Mouse (Mus musculus): ENCODE data around the gene Ccdc121.
"Not testable (repeated sequence)": the region's sequence is repeated elsewhere in the genome, so short reads cannot be mapped to it uniquely, and the experiment has no call there.

Gene Ccdc121

GRCm38 (mm10) chr1:181510855-181511254 lies 396 bp downstream of the Ccdc121 start:
- not testable (repeated sequence) for DNase-seq

GRCm38 (mm10) chr1:181505367-181505766 lies 5.9 kb downstream of the Ccdc121 start:
- DNase-seq = no peak

- no peak for DNase-seq
These were observed 7.8 kb downstream of the Ccdc121 start for GRCm38 (mm10) chr1:181503471-181503870.

- no peak for DNase-seq
These were observed 26.6 kb downstream of the Ccdc121 start for GRCm38 (mm10) chr1:181484696-181485095.

GRCm38 (mm10) chr1:181476557-181476956 lies 34.7 kb downstream of the Ccdc121 start:
- no peak for DNase-seq

- DNase-seq = no peak
These were observed 35.1 kb downstream of the Ccdc121 start for GRCm38 (mm10) chr1:181476141-181476540.

GRCm38 (mm10) chr1:181469415-181469814 lies 41.8 kb downstream of the Ccdc121 start:
- DNase-seq = no peak

- no peak for DNase-seq
These were observed 44.0 kb downstream of the Ccdc121 start for GRCm38 (mm10) chr1:181467321-181467670.

- no peak for DNase-seq
These were observed 44.5 kb downstream of the Ccdc121 start for GRCm38 (mm10) chr1:181466601-181467320.

GRCm38 (mm10) chr1:181466040-181466439 lies 45.2 kb downstream of the Ccdc121 start:
- no peak for DNase-seq

GRCm38 (mm10) chr1:181465027-181465426 lies 46.2 kb downstream of the Ccdc121 start:
- peak; percentile 6 to 18 for DNase-seq

- no peak for DNase-seq
These were observed 48.4 kb downstream of the Ccdc121 start for GRCm38 (mm10) chr1:181462906-181463179.

GRCm38 (mm10) chr1:181462051-181462905 lies 49.0 kb downstream of the Ccdc121 start:
- no peak for DNase-seq

GRCm38 (mm10) chr1:181461484-181461883 lies 49.8 kb downstream of the Ccdc121 start:
- no peak for DNase-seq

- DNase-seq = no peak
These were observed 51.0 kb downstream of the Ccdc121 start for GRCm38 (mm10) chr1:181460283-181460682.
